Mouse (Mus musculus): ENCODE results near the gene Hikeshi. TPM values are rescaled to one million over a fixed set of nuclear protein-coding genes. Genes with fewer than 3 reads are reported as not detected.

Hikeshi gene
- polyA plus RNA-seq (2014; fragmentation: Nextera tagmentation; extraction: Ambion mirVana), result 126 and 136 TPM in 2 replicates

DNA sequence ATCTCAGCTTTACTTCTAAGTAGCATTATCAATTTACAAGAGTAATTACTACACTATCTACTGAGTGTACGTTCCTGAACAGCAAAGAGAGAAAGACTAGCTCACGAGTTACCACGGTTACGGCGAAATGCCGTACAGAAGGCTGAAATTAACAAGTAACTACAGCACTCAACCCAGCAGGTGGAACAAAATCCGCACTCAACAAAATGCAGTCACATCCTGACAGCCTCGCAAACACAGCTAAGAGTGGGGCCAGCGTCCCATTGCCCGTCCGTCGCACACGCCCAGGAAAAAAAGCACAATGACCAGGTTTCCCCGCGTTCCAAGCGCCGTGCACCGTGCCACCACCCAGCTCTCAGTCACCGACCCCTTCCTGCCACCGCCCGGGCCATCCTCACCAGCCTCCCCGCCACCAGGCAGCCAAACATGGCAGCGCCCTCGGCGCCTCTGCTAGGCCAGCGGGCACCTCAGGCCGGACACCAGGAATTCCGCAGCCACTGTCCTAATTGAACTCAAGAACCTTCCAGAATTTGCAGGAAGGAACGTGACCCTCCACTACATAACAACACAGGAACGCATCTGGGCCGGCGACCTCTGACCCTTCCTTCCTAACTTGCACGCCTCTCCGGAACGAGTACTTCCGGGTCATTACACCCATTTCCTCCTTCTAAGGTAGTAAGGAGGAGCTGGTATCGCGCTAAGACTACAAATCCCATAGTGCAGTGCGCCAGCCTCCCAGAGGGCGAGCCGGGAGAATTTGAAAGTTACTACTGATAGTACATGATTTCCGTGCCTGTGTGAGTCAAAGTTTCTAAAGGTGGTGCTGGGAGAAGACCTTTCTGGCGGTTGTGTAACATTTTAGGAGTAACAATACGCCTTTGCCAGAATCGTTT, at the start of gene Hikeshi:
Hikeshi (minus strand) TSS at position 634 of the 893 bp plus-strand sequence.
- no peak for TF ChIP-seq CTCF (IDR thresholded peaks at IDR 0.05; ENCODE audit: low read depth)
- DNase-seq (peak; percentile 99), ATAC-seq (ENCODE audit: insufficient read depth) (peak; percentile 100)
- WGBS, result under 1% methylated on average over 45 of the region's 45 CpGs
- Histone ChIP-seq H3K9me3 (ENCODE audit: low read depth, low read length) (no peaks in the 10 kb centered on the region), H3K4me1 (ENCODE audit: insufficient read depth) (0 out of 2 replicates have a peak, but pooled peaks cover 4% of the 10 kb centered on the region), H3K27ac (ENCODE audit: low read depth) (peak within 1 kb of the TSS; percentile 64), H3K36me3 (ENCODE audit: insufficient read depth) (no peaks in the 10 kb centered on the region), H3K4me3 (ENCODE audit: low read depth, low read length) (peak within 1 kb of the TSS; percentile 88), H3K4me2 (peak within 1 kb of the TSS; percentile 79), H3K27me3 (ENCODE audit: insufficient read depth, low read length) (no peaks in the 10 kb centered on the region), H3K9ac (peak within 1 kb of the TSS; percentile 76)

DNA sequence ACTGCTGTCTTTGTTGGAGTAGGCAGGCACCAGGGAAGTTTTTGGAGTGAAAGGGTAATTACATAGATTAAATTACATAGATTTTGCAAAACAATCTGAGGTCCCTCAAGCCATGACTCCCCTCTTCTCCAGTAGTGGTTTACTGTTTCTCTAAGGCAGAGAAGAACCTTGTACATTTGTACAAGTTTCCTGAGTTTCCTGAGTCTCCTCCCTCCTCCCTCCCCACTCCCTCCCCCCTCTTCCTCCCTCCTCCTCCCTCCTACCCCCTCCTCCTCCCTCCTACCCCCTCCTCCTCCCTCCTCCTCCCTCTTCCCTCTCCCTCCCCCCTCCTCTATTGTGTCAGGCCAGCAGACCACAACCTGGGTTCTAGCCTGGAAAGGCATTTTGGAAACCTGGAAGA, 43.4 kb upstream of the Hikeshi start:
- no peak for TF ChIP-seq CTCF (IDR thresholded peaks at IDR 0.05; ENCODE audit: low read depth)
- Histone ChIP-seq H3K27ac (ENCODE audit: low read depth) (no peak overlapping the region), H3K27me3 (ENCODE audit: insufficient read depth, low read length) (no peaks in the 10 kb centered on the region), H3K4me1 (ENCODE audit: insufficient read depth) (no peaks in the 10 kb centered on the region; the same call in 1 of the 2 replicates), H3K36me3 (ENCODE audit: insufficient read depth) (no peaks in the 10 kb centered on the region), H3K4me2 (no peak overlapping the region), H3K4me3 (ENCODE audit: low read depth, low read length) (no peak overlapping the region), H3K9me3 (ENCODE audit: low read depth, low read length) (no peaks in the 10 kb centered on the region), H3K9ac (no peak overlapping the region)
- ATAC-seq (ENCODE audit: insufficient read depth), result no peak
- no peak for DNase-seq

DNA sequence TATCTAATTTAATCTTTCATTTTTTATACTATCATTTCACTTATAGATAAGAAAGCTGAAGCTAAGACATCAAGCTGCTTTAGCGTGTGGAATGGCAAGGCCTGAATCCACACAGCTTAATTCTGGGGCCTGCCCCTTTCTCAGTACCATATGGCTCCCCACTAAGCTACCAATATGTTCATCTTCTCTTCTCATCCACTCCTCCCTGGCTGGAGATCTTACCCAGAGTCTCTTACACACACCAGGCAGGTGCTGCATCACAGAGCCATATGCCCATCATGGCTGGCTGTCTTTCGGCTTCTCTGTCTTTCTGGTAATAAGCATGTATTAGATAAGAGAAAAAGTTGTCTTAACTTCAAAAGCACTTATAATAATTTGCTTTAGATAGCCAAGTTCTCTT, 42.4 kb upstream of the Hikeshi start:
- peaks cover 8% of the 10 kb centered on the region; the same call in 1 of the 2 replicates for H3K4me1 ChIP-seq (ENCODE audit: insufficient read depth)
- no peak overlapping the region for H3K27ac ChIP-seq (ENCODE audit: low read depth)
- no peaks in the 10 kb centered on the region for H3K27me3 ChIP-seq (ENCODE audit: insufficient read depth, low read length)
- ATAC-seq (ENCODE audit: insufficient read depth) (no peak), DNase-seq (no peak)
- no peaks in the 10 kb centered on the region for H3K36me3 ChIP-seq (ENCODE audit: insufficient read depth)
- H3K4me2 ChIP-seq, result no peak overlapping the region
- WGBS, result 78% methylated on average over 2 of the region's 2 CpGs
- no peak for TF ChIP-seq CTCF (IDR thresholded peaks at IDR 0.05; ENCODE audit: low read depth)
- H3K9me3 ChIP-seq (ENCODE audit: low read depth, low read length), result no peaks in the 10 kb centered on the region
- no peak overlapping the region for H3K4me3 ChIP-seq (ENCODE audit: low read depth, low read length)
- no peak overlapping the region for H3K9ac ChIP-seq

DNA sequence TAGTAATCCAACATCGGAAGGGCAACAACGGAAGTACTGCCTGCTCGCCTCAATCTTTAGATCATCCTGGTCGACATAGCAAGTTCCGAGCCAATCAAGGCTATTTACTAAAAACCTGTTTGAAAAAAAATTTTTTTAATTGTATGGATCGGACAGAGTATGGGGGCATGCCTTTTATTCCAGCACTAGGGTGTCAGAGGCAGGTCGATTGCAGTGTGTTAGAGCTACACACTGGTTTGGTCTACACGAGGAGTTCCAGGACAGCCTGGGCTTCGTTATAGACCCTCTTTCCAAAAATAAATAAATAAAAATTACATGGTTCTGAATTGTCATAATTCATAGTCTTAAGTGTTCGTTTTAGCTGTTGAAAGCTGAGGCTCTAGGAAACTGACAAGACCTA, 40.6 kb upstream of the Hikeshi start:
- Histone ChIP-seq H3K4me3 (ENCODE audit: low read depth, low read length) (peak overlapping the region; percentile 74), H3K9me3 (ENCODE audit: low read depth, low read length) (no peaks in the 10 kb centered on the region), H3K27ac (ENCODE audit: low read depth) (peak overlapping the region; percentile 100; the same call in 1 of the 2 replicates), H3K27me3 (ENCODE audit: insufficient read depth, low read length) (no peaks in the 10 kb centered on the region), H3K36me3 (ENCODE audit: insufficient read depth) (0 out of 2 replicates have a peak, but pooled peaks cover 6% of the 10 kb centered on the region), H3K9ac (peak overlapping the region; percentile 92), H3K4me1 (ENCODE audit: insufficient read depth) (peaks cover 8% of the 10 kb centered on the region; the same call in 1 of the 2 replicates), H3K4me2 (peak overlapping the region; percentile 84)
- ATAC-seq (ENCODE audit: insufficient read depth), result peak; percentile 11; the same call in 1 of the 2 replicates
- no peak for TF ChIP-seq CTCF (IDR thresholded peaks at IDR 0.05; ENCODE audit: low read depth)
- DNase-seq, result no peak
- 8% methylated on average over 10 of the region's 10 CpGs for WGBS

DNA sequence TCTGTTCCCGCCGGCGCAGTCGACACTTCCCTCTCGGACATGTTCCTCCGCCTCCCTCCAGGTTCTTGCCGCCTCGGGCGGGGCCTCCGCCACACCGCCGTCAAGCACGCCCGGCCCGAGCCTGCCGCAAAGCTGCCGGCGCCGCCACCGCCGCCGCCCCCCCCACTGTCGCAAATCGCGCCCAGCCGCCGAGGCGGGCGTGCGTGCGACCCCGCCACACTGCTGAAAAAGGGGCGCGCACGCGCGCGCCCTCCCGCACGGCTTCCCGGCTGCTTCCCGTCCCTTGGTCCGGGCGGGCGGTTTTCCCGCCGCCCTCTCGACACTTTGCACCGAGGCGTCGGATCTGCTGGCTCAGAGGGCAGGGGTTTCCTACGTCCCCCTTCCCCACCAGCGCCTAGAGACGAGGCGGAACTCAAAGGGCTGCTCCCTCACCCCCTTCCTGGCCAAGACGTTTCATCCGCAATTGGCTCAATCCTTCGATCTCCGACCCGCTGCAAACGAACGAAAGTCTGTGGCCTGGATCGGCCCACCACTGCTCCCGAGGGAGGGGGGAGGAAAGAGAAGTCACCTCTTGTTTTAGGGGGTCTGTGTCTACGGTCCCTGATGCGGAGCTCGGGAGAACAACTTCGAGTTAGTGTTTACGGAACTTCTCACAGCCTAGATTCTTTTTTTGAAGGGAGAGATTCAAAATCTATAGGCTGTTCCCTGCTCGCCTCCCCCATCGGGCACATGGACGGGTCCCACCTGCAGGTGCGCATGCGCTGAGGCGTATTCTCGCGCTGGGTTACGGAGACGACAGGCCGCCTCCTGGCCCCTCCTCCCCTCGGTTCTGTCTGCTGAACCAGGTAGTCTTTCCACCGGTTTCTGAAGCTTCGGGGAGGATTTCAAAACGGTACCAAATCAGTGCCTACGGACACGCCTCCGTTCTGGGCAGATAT, 39.8 kb upstream of the Hikeshi start, which contains the start of gene Eed:
Eed (minus strand) TSS at position 499 of the 938 bp plus-strand sequence.
- H3K36me3 ChIP-seq (ENCODE audit: insufficient read depth), result peaks cover 13% of the 10 kb centered on the region
- H3K4me1 ChIP-seq (ENCODE audit: insufficient read depth), result peaks cover 8% of the 10 kb centered on the region; the same call in 1 of the 2 replicates
- ATAC-seq (ENCODE audit: insufficient read depth) (peak; percentile 88), DNase-seq (peak; percentile 98)
- H3K9me3 ChIP-seq (ENCODE audit: low read depth, low read length), result no peaks in the 10 kb centered on the region
- under 1% methylated on average over 86 of the region's 87 CpGs for WGBS
- peak within 1 kb of the TSS; percentile 92 for H3K9ac ChIP-seq
- H3K27me3 ChIP-seq (ENCODE audit: insufficient read depth, low read length), result no peaks in the 10 kb centered on the region
- TF ChIP-seq CTCF (IDR thresholded peaks at IDR 0.05; ENCODE audit: low read depth), result no peak
- H3K4me3 ChIP-seq (ENCODE audit: low read depth, low read length), result peak within 1 kb of the TSS; percentile 74
- H3K27ac ChIP-seq (ENCODE audit: low read depth), result peak within 1 kb of the TSS; percentile 100
- H3K4me2 ChIP-seq, result peak within 1 kb of the TSS; percentile 84

DNA sequence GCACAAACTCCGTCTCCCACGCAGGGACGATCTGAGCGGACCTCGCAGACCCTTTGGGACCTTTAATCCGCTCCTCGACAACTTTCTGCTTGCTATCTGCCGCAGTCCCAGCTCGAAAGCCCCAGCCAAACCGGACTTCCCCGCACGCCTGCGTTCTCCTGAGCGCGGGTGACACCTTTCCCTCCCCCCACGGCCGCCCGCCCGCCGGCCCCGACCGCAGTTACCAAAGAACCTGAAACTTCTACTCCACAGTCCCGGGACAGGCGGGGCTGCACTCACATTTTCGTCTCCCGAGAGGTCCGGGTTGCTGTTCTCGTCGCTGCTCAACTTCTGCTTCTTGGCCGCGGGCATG, 39.1 kb upstream of the Hikeshi start:
- Histone ChIP-seq H3K4me1 (ENCODE audit: insufficient read depth) (peaks cover 8% of the 10 kb centered on the region; the same call in 1 of the 2 replicates), H3K27ac (ENCODE audit: low read depth) (peak overlapping the region; percentile 100), H3K9ac (peak overlapping the region; percentile 92), H3K4me3 (ENCODE audit: low read depth, low read length) (peak overlapping the region; percentile 74), H3K27me3 (ENCODE audit: insufficient read depth, low read length) (no peaks in the 10 kb centered on the region), H3K4me2 (peak overlapping the region; percentile 72), H3K36me3 (ENCODE audit: insufficient read depth) (peaks cover 19% of the 10 kb centered on the region), H3K9me3 (ENCODE audit: low read depth, low read length) (no peaks in the 10 kb centered on the region)
- under 1% methylated on average over 31 of the region's 31 CpGs for WGBS
- DNase-seq (no peak), ATAC-seq (ENCODE audit: insufficient read depth) (no peak; the same call in 1 of the 2 replicates)
- TF ChIP-seq CTCF (IDR thresholded peaks at IDR 0.05; ENCODE audit: low read depth), result no peak
